Comparison of ENCODE assay signal across 9 mouse cellular contexts in genomic region chr9:74867641-74868205, GRCm38 (mm10). TPM values are rescaled to one million over a fixed set of nuclear protein-coding genes. Genes with fewer than 3 reads are reported as not detected.
A peak's percentile ranks its signal among the peaks of the same experiment; 100 is the strongest.
DNase-seq lines count a peak whose midpoint lies in the region; ATAC-seq and TF ChIP-seq lines count a peak whose summit lies in the region.
"Had no signal": no experiment of that assay in that cellular context is flagged by ENCODE, and none has a peak within 500 bp of the region (broad histone marks: within the 10 kb centered on the region; RNA-seq: fewer than 3 reads in every experiment).

No protein-coding gene starts in this region.

- 0 out of 2 replicates have a peak, but pooled peaks have one; percentile 17 for ATAC-seq in forebrain, embryonic 15.5 days (replicated peaks)

- H3K9ac ChIP-seq in forebrain, embryonic 15.5 days (replicated peaks), result no peak overlapping the region
- H3K9ac ChIP-seq: limb, embryonic 15.5 days had no signal

- peaks cover 82% of the 10 kb centered on the region for H3K27me3 ChIP-seq in forebrain, embryonic 15.5 days
- H3K27me3 ChIP-seq in small intestine, adult 2 months (ENCODE audit: control insufficient read depth, insufficient read depth, low read length), result peaks cover 27% of the 10 kb centered on the region

- H3K27ac ChIP-seq in forebrain, embryonic 15.5 days (replicated peaks), result no peak overlapping the region
- no peak overlapping the region for H3K27ac ChIP-seq in small intestine, adult 2 months (ENCODE audit: insufficient read depth, low read depth, low read length)
- H3K27ac ChIP-seq: limb, embryonic 15.5 days had no signal

- peak overlapping the region; percentile 9; the same call in 1 of the 2 replicates for H3K4me2 ChIP-seq in forebrain, embryonic 15.5 days (replicated peaks)
- H3K4me2 ChIP-seq: limb, embryonic 15.5 days had no signal

- TF ChIP-seq CTCF in small intestine, adult 2 months (IDR thresholded peaks at IDR 0.05; ENCODE audit: extremely low read depth, insufficient read length, insufficient replicate concordance, low read depth, low read length), result peak; percentile 46; the same call in 1 of the 2 replicates

- WGBS in forebrain, embryonic 15.5 days, result 4% methylated on average over 15 of the region's 15 CpGs
- 10% methylated on average over 15 of the region's 15 CpGs for WGBS in small intestine, adult 2 months

- DNase-seq in layer of hippocampus, adult 11-12 months (ENCODE audit: low spot score), result peak; percentile 58
- DNase-seq in layer of hippocampus, postnatal 14 days (ENCODE audit: low spot score in 2 of 2), result no peak
- peak; percentile 74 for DNase-seq in adrenal gland, postnatal 14 days
- DNase-seq in kidney, postnatal 25 days, result peak; percentile 60 to 63
- DNase-seq in lung, postnatal 36 days, result peak; percentile 63
- no peak for DNase-seq in yolk sac, embryonic 10.5 days (ENCODE audit: low spot score)

- no peaks in the 10 kb centered on the region for H3K9me3 ChIP-seq in forebrain, embryonic 15.5 days
- H3K9me3 ChIP-seq: limb, embryonic 15.5 days had no signal

- peak overlapping the region; percentile 13; the same call in 1 of the 2 replicates for H3K4me3 ChIP-seq in forebrain, embryonic 15.5 days
- H3K4me3 ChIP-seq in small intestine, adult 2 months (ENCODE audit: low read depth, low read length), result no peak overlapping the region
- H3K4me3 ChIP-seq: limb, embryonic 15.5 days had no signal

- H3K4me1 ChIP-seq in forebrain, embryonic 15.5 days, result peaks cover 27% of the 10 kb centered on the region
- peaks cover 3% of the 10 kb centered on the region; the same call in 1 of the 2 replicates for H3K4me1 ChIP-seq in small intestine, adult 2 months (ENCODE audit: control insufficient read depth, insufficient read depth, insufficient read length, low read length)

- H3K36me3 ChIP-seq in forebrain, embryonic 15.5 days, result no peaks in the 10 kb centered on the region
- no peaks in the 10 kb centered on the region for H3K36me3 ChIP-seq in small intestine, adult 2 months (ENCODE audit: control insufficient read depth, insufficient read depth, low read length)
- H3K36me3 ChIP-seq: limb, embryonic 15.5 days had no signal

- no peak for TF ChIP-seq POLR2A in small intestine, adult 2 months (IDR thresholded peaks at IDR 0.05; ENCODE audit: low read depth, low read length)

RNA-seq across cellular contexts. Expression of gene Onecut1, which starts 6.0 kb away (rescaled TPM):
- total RNA-seq in layer of hippocampus, postnatal 14 days (2021), result under 1 TPM; 0.23 to 0.26 TPM
- 0.19 and 7.6 TPM in 2 replicates for total RNA-seq in adrenal gland, postnatal 14 days (2021)
- 0.47 and 1.3 TPM in 2 replicates for polyA plus RNA-seq in forebrain, embryonic 15.5 days (2015; fragmentation: Nextera tagmentation; extraction: Ambion mirVana)
- 0.91 TPM in 1 of 2 replicates, not detected in the other for polyA plus RNA-seq in small intestine, adult 2 months (2012; rRNA removed)

Comparison
In these comparisons a context has a peak if more than half of its experiments do, and no peak if none do; other contexts are left out.
1. DNase-seq: peak in layer of hippocampus, adult 11-12 months (single experiment), adrenal gland, postnatal 14 days (single experiment), kidney, postnatal 25 days (2 of 2) and lung, postnatal 36 days (single experiment); none in layer of hippocampus, postnatal 14 days (0 of 2) and yolk sac, embryonic 10.5 days (single experiment).